Mouse (Mus musculus): ENCODE measurements around the gene Gm37419.

Gene Gm37419

DNA sequence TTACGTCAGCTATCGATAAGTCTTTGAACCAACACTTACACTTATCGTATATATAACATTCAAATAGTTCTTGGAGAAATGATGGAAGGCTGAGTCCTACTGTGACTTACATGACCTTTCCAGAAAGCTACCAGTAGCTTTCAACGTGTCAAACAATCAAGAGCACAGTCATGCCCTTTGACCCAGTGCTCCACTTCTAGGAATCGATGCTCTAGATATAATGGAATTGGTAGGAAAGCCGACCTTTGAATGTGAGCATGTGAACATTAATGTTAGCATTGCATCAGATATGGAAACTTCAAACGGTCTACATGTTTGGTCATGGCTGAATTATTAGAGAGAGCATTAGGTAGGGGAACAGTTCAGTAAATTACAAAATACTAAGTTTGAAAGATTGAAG lies 8.1 kb downstream of the Gm37419 start:
- DNase-seq (ENCODE audit: low spot score): no peak

- DNase-seq (ENCODE audit: low spot score): no peak
These were observed 8.9 kb downstream of the Gm37419 start for GRCm38 (mm10) chr16:23997228-23997627.

GRCm38 (mm10) chr16:23997912-23998311 lies 9.6 kb downstream of the Gm37419 start:
- DNase-seq (ENCODE audit: low spot score): no peak

DNA sequence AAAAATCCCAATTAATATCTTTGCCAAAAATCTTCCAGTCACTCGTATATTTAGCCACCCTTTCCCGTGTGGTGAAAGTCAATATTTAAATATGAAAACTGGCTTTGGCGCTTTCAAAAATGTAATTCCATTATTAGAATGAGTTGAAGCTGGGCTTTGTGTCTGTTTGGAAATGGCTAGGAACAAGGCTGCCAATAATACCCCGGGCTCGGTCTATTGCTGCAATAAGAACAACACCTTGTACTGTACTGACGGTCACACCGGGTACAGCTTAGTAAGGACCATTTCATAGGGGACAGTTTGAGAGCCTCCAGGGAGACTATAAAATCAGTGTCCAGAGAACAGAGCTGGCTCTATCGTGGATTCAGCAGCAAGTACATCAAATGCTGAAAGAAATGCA lies 17.6 kb downstream of the Gm37419 start:
- no peak for DNase-seq (ENCODE audit: low spot score)

- DNase-seq (ENCODE audit: low spot score): no peak
These were observed 21.6 kb downstream of the Gm37419 start for GRCm38 (mm10) chr16:24009891-24010290.

DNA sequence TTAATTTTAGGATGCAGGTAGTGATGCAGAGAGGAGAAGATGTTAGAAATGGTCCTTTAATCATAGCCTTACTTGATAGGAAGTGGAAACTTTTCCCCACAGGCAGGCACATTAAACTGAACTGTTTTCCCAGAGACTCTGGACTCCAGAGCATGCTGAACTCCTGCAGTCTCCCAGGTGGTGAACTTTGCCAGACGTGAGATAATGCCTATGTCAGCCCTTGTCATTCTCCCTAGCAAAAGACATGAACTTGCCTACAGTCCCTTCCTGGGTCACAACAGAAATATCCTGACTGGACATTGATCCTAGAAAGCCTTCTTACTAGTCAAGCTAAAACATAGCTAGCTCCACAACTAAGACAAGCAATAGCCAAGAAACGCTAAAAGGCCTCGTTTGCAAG lies 23.0 kb downstream of the Gm37419 start:
- no peak for DNase-seq (ENCODE audit: low spot score)

GRCm38 (mm10) chr16:24012066-24012465 lies 23.8 kb downstream of the Gm37419 start:
- no peak for DNase-seq (ENCODE audit: low spot score)

GRCm38 (mm10) chr16:24014378-24014777 lies 26.1 kb downstream of the Gm37419 start:
- DNase-seq (ENCODE audit: low spot score): no peak

- no peak for DNase-seq (ENCODE audit: low spot score)
These were observed 28.0 kb downstream of the Gm37419 start for GRCm38 (mm10) chr16:24016273-24016672.

- no peak for DNase-seq (ENCODE audit: low spot score)
These were observed 28.5 kb downstream of the Gm37419 start for GRCm38 (mm10) chr16:24016742-24017141.

- DNase-seq (ENCODE audit: low spot score): no peak
These were observed 33.4 kb downstream of the Gm37419 start for GRCm38 (mm10) chr16:24021722-24022121.

GRCm38 (mm10) chr16:24022605-24023004 lies 34.3 kb downstream of the Gm37419 start:
- DNase-seq (ENCODE audit: low spot score): no peak

DNA sequence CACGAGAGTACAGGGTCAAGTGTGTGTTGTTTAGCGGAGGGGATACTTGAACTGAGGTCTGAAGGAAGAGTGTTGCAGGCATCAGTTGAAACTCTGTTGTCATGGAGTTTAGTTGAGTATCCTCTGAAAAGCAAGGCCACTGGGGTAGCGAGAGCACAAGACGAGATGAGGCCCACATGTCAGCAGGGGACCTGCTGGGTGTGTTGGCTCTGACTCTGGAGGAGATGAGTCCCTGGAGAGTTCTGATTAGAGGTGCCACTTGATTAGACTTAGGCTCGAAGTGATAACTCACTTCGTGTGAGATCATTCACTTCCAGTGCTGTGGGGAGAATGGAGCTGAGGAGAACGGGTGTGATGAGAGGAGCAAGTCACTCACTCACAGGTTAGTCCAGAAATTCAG lies 37.2 kb downstream of the Gm37419 start:
- DNase-seq (ENCODE audit: low spot score): no peak

DNA sequence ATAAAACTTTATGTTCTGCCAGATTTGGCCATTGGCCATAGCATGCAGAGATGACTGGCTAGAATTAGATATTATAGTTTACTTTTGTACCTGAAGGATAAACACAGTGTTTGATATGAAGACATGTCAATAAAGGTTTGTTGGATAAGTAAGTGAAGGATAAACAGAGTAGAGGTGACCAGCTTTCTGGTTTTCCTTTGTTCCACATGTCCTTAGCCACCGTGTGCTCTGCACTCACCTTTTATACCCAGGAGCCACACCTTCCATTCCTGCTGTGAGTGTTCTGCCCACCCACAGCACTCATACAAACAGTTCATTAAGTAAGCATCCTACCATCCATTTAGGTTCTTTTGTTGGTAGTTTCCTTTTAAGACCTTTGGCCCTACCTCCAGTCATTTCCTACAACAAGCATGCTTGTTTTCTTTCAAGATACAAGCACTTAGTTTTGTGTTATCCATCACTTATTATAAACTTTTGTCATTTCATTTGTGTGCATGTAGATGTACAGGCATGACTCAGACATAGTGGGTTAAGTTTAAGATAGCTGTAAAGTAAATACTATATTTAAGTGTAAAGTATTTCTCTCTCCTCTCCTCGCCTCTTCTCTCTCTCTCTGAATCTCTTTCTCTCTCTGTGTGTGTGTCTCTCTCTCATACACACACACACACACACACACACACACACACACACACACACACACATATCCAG lies 41.8 kb downstream of the Gm37419 start:
- no peak for DNase-seq (ENCODE audit: low spot score)

DNA sequence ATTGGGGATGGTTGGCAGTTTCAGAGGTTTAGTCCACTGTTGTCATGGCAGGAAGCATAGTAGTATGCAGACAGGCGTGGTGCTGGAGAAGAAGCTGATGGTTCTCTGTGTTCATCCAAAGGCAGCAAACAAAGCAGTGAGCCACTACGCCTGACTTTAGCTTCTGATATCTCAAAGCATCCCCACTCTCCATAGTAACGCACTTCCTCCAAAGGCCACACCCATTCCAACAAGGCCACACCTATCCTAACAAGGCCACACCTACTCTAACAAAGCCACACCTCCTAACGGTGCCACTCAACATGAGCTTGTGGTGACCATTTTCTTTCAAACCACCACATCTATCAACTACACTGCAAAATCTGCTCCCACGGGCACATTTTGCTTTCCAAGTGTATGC lies 45.0 kb downstream of the Gm37419 start:
- no peak for DNase-seq (ENCODE audit: low spot score)

- DNase-seq (ENCODE audit: low spot score): no peak
These were observed 46.2 kb downstream of the Gm37419 start for GRCm38 (mm10) chr16:24034450-24034849.

- DNase-seq (ENCODE audit: low spot score): no peak
These were observed 47.5 kb downstream of the Gm37419 start for GRCm38 (mm10) chr16:24035767-24036166.

DNA sequence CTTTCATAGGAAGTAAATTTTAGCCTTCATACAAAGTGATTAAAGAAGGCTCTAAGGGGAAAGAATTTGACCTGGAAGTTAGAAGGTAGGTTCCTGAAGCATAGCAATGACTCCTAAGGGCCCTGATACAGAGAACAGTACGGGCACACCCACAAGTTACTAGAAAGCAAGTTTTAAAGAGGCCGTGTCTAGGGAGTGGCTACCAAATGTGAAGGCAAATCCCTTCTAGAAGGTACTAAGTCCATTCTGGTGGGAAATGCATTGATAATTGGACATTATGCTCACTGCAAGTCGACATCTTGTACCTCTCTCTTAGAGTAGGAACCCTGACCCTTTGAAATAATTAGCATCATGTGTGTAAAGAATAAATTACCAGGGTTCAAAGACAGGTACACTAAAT lies 48.1 kb downstream of the Gm37419 start:
- no peak for DNase-seq (ENCODE audit: low spot score)
